Mouse (Mus musculus) gastrocnemius, adult 2 months (tissue): ENCODE results near the gene Emcn. TPM values are rescaled to one million over a fixed set of nuclear protein-coding genes. Genes with fewer than 3 reads are reported as not detected.

Source experiments
- DNase-seq: peaks from one replicate; pipeline ENCODE4 v3.0.0; 2022
- H3K27ac ChIP-seq: fragments of 200-600 bp; 2 replicates; pipeline ENCODE4 v1.8.1; 2022; ENCODE audit warnings: mild to moderate bottlenecking
- H3K4me3 ChIP-seq: fragments of 200-600 bp; 2 replicates; pipeline ENCODE4 v1.8.1; 2022; ENCODE audit warnings: mild to moderate bottlenecking, moderate library complexity
- CTCF ChIP-seq: fragments of 200-600 bp; IDR thresholded peaks from 2 replicates; pipeline ENCODE4 v1.8.1; 2022; ENCODE audit warnings: antibody characterized with exemption, mild to moderate bottlenecking, moderate library complexity
- intact Hi-C: fragments of 180-260 bp; cut with DNase I; formaldehyde crosslinking; loops from one replicate; pipeline ENCODE4 v1.15.1; 2025
- long read RNA-seq, 2 experiments: library from polyadenylated mRNA; stranded (forward); transcript quantifications; one replicate each; pipeline ENCODE4 v2.0.0; 2021
- total RNA-seq, 2 experiments: library from RNA; stranded (reverse); gene quantifications; 2 replicates each; pipeline ENCODE4 v1.2.3; 2021

Emcn gene
- 10 to 100 TPM in 1 of 2 experiments, 1 to 10 TPM in 1; 7.7 to 11.9 TPM for total RNA-seq
- long read RNA-seq, experiment 1, transcript Emcn-202 (12 exons, 2,588 nt) = major isoform, 7 of 8 reads
- long read RNA-seq, experiment 1, partial matches to known transcripts = 0 of 8 reads
- long read RNA-seq, experiment 1, other reads (novel, unspliced or antisense) = 1 of 8 reads
- long read RNA-seq, experiment 2, transcript Emcn-202 (12 exons, 2,588 nt) = major isoform, 5 of 5 reads
- long read RNA-seq, experiment 2, partial matches to known transcripts = 0 of 5 reads
- long read RNA-seq, experiment 2, other reads (novel, unspliced or antisense) = 0 of 5 reads

DNA sequence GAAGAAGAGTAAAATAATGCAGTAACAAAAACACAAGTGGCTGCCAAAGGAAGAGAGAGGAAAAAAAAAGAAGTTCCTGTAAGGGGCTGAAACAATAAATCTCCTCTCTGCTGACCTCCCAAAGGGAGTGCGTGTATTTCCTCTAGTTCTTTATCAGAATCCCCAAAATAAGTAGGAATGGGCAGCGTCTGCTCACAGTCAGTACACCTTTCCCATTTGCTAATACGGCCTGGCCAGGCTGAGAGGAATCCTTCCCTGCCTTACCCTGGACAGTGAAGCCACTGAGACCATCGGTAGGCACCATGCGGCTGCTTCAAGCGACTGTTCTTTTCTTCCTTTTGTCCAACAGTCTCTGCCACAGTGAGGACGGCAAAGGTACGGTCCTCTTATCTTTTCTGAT lies at the start of gene Emcn:
Gene Emcn (plus strand): TSS at position 130 of the 400 bp plus-strand sequence.
- no peak for TF ChIP-seq CTCF
- intact Hi-C loops = no loop called here
- DNase-seq = no peak
- Histone ChIP-seq H3K4me3 (peak within 1 kb of the TSS; percentile 66), H3K27ac (peak within 1 kb of the TSS; percentile 81)

GRCm38 (mm10) chr3:137293174-137293591 lies 47.7 kb upstream of the Emcn start:
- intact Hi-C loops = no loop called here
- Histone ChIP-seq H3K27ac (no peak overlapping the region), H3K4me3 (peak overlapping the region; percentile 41)
- no peak for TF ChIP-seq CTCF
- no peak for DNase-seq

DNA sequence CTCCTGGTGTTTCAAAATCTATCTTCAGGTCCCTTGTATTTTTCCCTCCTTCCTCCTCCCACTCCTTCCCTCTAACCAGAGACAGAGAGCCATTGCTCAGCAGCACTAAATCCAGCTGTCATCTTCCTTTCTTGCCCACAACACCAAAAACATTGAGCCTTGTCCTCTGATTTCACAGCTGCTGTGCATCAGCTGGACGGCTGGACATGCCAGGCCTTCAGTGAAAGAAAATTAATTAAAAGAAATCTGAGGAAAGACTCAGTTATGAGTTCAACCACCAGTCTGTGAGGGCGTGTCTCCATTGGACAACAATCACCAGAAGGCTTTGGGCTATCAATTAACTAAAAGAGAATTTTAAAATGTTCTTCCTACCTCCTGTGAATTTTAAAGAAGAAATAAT lies 42.6 kb upstream of the Emcn start:
- Histone ChIP-seq H3K4me3 (no peak overlapping the region), H3K27ac (no peak overlapping the region)
- intact Hi-C loops = no loop called here
- TF ChIP-seq CTCF = no peak
- DNase-seq = no peak

- Histone ChIP-seq H3K27ac (no peak overlapping the region), H3K4me3 (no peak overlapping the region)
- intact Hi-C loops = no loop called here
- DNase-seq = no peak
- TF ChIP-seq CTCF = no peak
Observed at GRCm38 (mm10) chr3:137300210-137300609, 40.7 kb upstream of the Emcn start.

- Histone ChIP-seq H3K4me3 (no peak overlapping the region), H3K27ac (no peak overlapping the region)
- intact Hi-C loops = no loop called here
- TF ChIP-seq CTCF = no peak
- no peak for DNase-seq
Observed at GRCm38 (mm10) chr3:137301195-137301594, 39.7 kb upstream of the Emcn start.

GRCm38 (mm10) chr3:137302804-137303203 lies 38.1 kb upstream of the Emcn start:
- no peak for DNase-seq
- H3K27ac ChIP-seq = no peak overlapping the region
- TF ChIP-seq CTCF = no peak
- intact Hi-C loops = no loop called here
- no peak overlapping the region for H3K4me3 ChIP-seq

DNA sequence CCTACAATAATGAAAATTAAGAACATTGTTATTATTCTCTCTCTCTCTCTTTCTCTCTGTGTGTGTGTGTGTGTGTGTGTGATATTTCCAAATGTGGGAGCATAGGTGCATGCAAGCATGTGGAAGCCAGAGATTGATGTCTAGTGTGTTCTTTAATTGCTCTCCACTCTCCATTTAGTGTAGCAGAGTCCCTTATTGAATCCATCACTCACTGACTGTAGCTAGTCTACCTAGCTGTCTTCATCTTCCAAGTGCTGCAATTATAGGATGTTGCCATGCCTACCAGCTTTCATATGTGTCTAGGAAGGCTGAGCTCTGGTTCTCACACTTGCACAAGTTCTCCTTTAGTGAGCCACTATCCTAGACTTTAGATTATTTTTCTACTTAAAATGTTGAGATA lies 30.9 kb upstream of the Emcn start:
- TF ChIP-seq CTCF = no peak
- Histone ChIP-seq H3K27ac (no peak overlapping the region), H3K4me3 (no peak overlapping the region)
- DNase-seq = no peak
- intact Hi-C loops = no loop called here

DNA sequence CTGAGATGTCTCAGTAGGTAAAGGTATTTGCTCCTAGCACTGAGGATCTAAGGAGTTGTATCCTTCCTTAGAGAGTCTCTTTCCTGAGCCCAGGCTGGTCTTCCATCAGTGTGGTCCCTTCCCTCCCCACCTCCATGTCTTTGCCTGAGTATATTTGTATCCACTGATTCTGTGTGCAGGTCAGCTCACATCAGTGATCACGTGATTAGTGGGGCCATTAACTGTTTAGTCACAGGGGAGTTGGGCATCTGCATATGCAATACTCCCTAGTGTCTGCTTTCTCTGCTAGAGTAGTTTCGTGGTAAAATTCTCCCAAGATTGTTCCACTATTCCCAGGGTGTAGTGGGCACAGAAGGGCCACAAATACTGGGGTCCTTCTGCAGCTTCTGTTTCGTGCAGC lies 28.3 kb upstream of the Emcn start:
- intact Hi-C loops = no loop called here
- no peak for DNase-seq
- TF ChIP-seq CTCF = no peak
- H3K27ac ChIP-seq = no peak overlapping the region
- H3K4me3 ChIP-seq = no peak overlapping the region

DNA sequence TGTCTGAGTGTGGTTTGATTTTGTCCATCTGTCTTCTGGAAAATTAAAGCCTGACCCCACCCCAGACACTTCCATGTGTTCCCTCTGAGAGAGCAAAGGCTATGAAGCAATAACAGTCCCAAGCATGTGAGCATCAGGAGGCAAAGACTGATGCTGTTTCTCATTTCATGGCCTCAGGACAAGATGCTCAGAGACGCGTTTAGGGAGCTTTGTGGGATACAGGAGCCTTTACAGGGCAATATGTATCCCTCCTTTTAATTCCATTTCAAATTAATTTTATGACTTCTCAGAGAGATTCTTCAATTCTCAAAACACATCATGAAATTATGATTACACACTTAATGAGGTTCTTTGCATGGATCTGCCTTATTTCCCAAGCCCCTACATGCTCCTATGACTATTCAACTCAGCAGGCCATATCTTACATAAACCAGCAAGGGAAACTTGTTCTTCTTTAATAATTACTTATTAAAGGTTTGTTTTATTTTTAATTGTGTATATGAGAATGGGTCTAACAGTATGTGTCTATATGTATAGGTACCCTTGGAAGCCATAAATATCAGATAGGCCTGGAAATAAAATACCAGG lies 27.0 kb upstream of the Emcn start:
- intact Hi-C loops = no loop called here
- H3K4me3 ChIP-seq = no peak overlapping the region
- H3K27ac ChIP-seq = no peak overlapping the region
- no peak for TF ChIP-seq CTCF
- no peak for DNase-seq

- H3K4me3 ChIP-seq = no peak overlapping the region
- intact Hi-C loops = no loop called here
- DNase-seq = no peak
- no peak overlapping the region for H3K27ac ChIP-seq
- no peak for TF ChIP-seq CTCF
Observed at GRCm38 (mm10) chr3:137318371-137318770, 22.5 kb upstream of the Emcn start.

DNA sequence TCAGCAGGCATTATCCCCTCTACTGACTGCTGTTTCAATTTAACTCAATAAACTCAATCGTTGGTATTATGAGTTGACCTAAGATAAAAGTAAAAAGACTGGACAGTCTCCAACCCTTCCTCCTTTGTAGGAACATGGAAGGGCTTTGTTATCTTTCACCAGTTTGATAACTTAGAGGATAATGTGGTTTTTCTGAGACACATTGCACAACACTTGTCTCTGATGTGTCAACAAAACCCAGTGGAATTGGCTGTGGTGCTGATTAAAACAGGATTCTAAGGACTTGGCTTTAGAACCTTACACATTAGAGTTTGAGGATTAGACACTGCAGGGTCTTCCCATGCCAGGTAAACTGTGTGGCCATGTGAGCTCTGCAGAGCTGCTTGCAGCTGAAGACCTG lies 20.9 kb upstream of the Emcn start:
- intact Hi-C loops = no loop called here
- TF ChIP-seq CTCF = no peak
- no peak for DNase-seq
- Histone ChIP-seq H3K27ac (no peak overlapping the region), H3K4me3 (no peak overlapping the region)

DNA sequence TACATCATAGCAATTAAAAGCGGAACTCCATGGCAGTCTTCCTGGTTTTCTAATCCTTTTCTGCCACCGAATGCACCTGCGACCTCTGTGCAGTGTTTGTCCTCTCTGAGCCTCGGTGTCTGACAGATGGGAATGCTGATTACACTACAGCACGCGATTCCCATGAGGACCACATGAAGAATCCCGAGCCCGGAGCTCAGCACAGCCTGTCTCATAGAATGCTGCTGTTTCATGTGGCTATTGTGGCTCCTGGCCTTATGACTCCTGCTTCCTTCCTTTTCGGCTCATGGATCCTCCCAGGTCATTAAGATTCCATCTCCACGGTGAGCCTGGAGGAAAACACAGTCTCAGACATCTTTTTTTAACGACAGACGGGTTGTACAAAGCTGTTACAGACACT lies 18.6 kb upstream of the Emcn start:
- no peak for DNase-seq
- Histone ChIP-seq H3K4me3 (peak overlapping the region; percentile 56), H3K27ac (peak overlapping the region; percentile 74)
- intact Hi-C loops = no loop called here
- TF ChIP-seq CTCF = no peak

GRCm38 (mm10) chr3:137329898-137330297 lies 11.0 kb upstream of the Emcn start:
- intact Hi-C loops = no loop called here
- Histone ChIP-seq H3K27ac (no peak overlapping the region), H3K4me3 (no peak overlapping the region)
- TF ChIP-seq CTCF = no peak
- DNase-seq = no peak

DNA sequence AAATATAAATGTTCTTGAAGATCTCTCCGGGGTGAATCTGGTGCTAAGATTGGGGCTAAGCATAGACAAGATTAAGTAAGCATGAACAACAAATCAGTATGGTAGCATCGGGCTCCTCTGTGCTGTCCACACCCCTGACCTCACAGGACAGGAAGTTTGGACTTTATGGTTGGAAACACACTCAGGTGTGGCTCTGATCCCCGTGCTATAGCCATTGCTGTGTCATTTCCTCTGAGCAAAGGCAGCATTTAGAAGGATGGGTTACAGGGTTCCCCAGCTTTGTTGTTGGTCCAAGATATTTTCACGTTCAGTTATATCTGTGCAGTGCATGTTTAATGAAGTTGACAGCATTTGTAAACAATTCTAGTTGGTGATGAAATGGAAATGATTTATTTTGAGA lies 9.9 kb upstream of the Emcn start:
- no peak for TF ChIP-seq CTCF
- H3K27ac ChIP-seq = no peak overlapping the region
- H3K4me3 ChIP-seq = no peak overlapping the region
- DNase-seq = no peak
- intact Hi-C loops = no loop called here
